Comparison of ENCODE assay signal across 26 mouse cellular contexts in genomic region chr15:31004976-31005375, GRCm38 (mm10).
DNase-seq lines count a peak whose midpoint lies in the region; ATAC-seq lines count a peak whose summit lies in the region.
"Had no signal": no experiment of that assay in that cellular context is flagged by ENCODE, and none has a peak within 500 bp of the region (broad histone marks: within the 10 kb centered on the region; RNA-seq: fewer than 3 reads in every experiment).

No protein-coding gene starts in this region.

- H3K9me3 ChIP-seq in forebrain, embryonic 15.5 days, result no peaks in the 10 kb centered on the region
- H3K9me3 ChIP-seq in forebrain, embryonic 14.5 days (replicated peaks; ENCODE audit: control insufficient read depth, low read length), result no peaks in the 10 kb centered on the region
- H3K9me3 ChIP-seq: embryonic facial prominence, embryonic 13.5 days; heart, embryonic 12.5 days; heart, embryonic 15.5 days had no signal

- H3K4me3 ChIP-seq in forebrain, embryonic 15.5 days, result no peak overlapping the region
- H3K4me3 ChIP-seq in forebrain, embryonic 14.5 days (ENCODE audit: low read depth, low read length), result no peak overlapping the region
- H3K4me3 ChIP-seq: embryonic facial prominence, embryonic 13.5 days; erythroblast, embryonic 14.5 days; gastrocnemius, adult 2 months; heart, embryonic 12.5 days; heart, embryonic 15.5 days had no signal

- WGBS in forebrain, embryonic 15.5 days, result 78% methylated on average over 8 of the region's 8 CpGs
- 83% methylated on average over 8 of the region's 8 CpGs for WGBS in forebrain, embryonic 14.5 days

- no peak overlapping the region for H3K27ac ChIP-seq in forebrain, embryonic 15.5 days (replicated peaks)
- H3K27ac ChIP-seq in forebrain, embryonic 14.5 days (ENCODE audit: low read depth, low read length), result no peak overlapping the region
- H3K27ac ChIP-seq: embryonic facial prominence, embryonic 13.5 days; gastrocnemius, adult 2 months; heart, embryonic 15.5 days; hindbrain, embryonic 14.5 days; hindbrain, postnatal 0 days had no signal

- H3K36me3 ChIP-seq in forebrain, embryonic 15.5 days, result peaks cover 4% of the 10 kb centered on the region; the same call in 1 of the 2 replicates
- H3K36me3 ChIP-seq in forebrain, embryonic 14.5 days (ENCODE audit: control insufficient read depth, insufficient read depth, low read length), result peaks cover 10% of the 10 kb centered on the region; the same call in 1 of the 2 replicates
- H3K36me3 ChIP-seq: embryonic facial prominence, embryonic 13.5 days; heart, embryonic 12.5 days; heart, embryonic 15.5 days had no signal

- peaks cover 10% of the 10 kb centered on the region; the same call in 1 of the 2 replicates for H3K4me1 ChIP-seq in forebrain, embryonic 15.5 days
- no peaks in the 10 kb centered on the region for H3K4me1 ChIP-seq in forebrain, embryonic 14.5 days (ENCODE audit: control insufficient read depth, insufficient read depth, low read length)
- H3K4me1 ChIP-seq: embryonic facial prominence, embryonic 13.5 days; heart, embryonic 12.5 days; heart, embryonic 15.5 days had no signal

- peak; percentile 19; the same call in 1 of the 2 replicates for ATAC-seq in forebrain, embryonic 15.5 days (replicated peaks)
- no peak for ATAC-seq in forebrain, embryonic 14.5 days
- ATAC-seq in frontal cortex, adult (ENCODE audit: low TSS enrichment), result peak; percentile 87
- ATAC-seq: CD4-positive, CD25-positive, alpha-beta regulatory T cell, adult 4 months; hindbrain, postnatal 0 days; inflammation-experienced regulatory T-cells, adult 6 months; intestine, embryonic 16.5 days had no signal

- no peak overlapping the region for H3K9ac ChIP-seq in forebrain, embryonic 15.5 days (replicated peaks)
- H3K9ac ChIP-seq in forebrain, embryonic 14.5 days (ENCODE audit: low read length), result no peak overlapping the region
- H3K9ac ChIP-seq: embryonic facial prominence, embryonic 13.5 days; heart, embryonic 12.5 days; heart, embryonic 15.5 days; hindbrain, embryonic 14.5 days had no signal

- no peak overlapping the region for H3K4me2 ChIP-seq in forebrain, embryonic 15.5 days (replicated peaks)
- H3K4me2 ChIP-seq in forebrain, embryonic 14.5 days (ENCODE audit: low read length), result no peak overlapping the region
- H3K4me2 ChIP-seq: embryonic facial prominence, embryonic 13.5 days; heart, embryonic 12.5 days; heart, embryonic 15.5 days; hindbrain, embryonic 14.5 days had no signal

- no peaks in the 10 kb centered on the region for H3K27me3 ChIP-seq in forebrain, embryonic 15.5 days
- H3K27me3 ChIP-seq in forebrain, embryonic 14.5 days (replicated peaks; ENCODE audit: control insufficient read depth, insufficient read depth, low read length), result no peaks in the 10 kb centered on the region
- H3K27me3 ChIP-seq: embryonic facial prominence, embryonic 13.5 days; heart, embryonic 12.5 days; heart, embryonic 15.5 days had no signal

- no peak for DNase-seq in forebrain, embryonic 14.5 days (ENCODE audit: low spot score)
- no peak for DNase-seq in frontal cortex, postnatal 10 days (ENCODE audit: low spot score in 2 of 2)
- peak; percentile 27 for DNase-seq in testis, postnatal 10 days (ENCODE audit: low spot score)
- no peak for DNase-seq in testis, postnatal 14 days (ENCODE audit: low spot score)
- DNase-seq: adrenal gland, adult 2 months; adrenal gland, postnatal 14 days; cerebellum, adult 18-20 months; cerebellum, adult 9-10 months; cerebellum, postnatal 14 days; gastrocnemius, adult 2 months; gastrocnemius, postnatal 14 days; heart, adult 18-20 months; heart, postnatal 10 days; heart, postnatal 4 days; kidney, adult 18-20 months had no signal
